Comparison of ENCODE assay signal across 8 mouse cellular contexts in the genomic region with DNA sequence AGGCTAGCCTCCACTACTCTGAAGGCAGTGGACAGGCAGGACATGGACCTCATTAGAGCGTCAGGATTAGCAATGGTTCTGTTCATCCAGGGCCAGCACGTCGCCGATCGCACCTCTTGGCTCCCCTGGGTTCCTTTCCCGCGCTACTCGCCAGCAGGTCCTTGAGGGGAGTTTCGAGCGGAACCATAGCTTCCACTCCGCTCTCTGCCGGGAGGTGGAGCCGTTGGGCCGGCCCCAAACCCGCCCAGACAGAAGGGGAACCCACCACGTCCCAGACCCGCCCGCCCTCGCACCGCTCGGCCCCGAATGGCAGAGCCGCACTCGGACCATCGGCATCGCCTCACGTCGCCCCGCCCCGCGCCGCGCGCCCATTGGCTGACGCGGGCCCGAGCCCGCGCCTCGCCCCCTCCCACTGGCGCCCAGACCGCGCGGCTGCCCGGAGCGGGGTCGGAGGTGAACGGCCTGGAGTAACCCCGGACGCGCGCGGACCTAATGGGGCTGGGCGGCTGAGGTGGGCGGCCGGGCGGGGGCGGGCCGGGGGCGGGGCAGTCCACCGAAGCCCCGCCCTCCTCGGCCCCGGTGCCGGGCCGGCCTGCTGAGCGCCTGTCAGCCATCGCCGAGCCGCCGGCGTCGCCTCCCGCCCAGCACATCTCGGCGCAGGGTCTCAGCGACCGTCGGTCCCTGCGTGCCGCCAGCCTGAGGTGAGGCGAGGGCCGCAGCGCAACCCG. TPM values are rescaled to one million over a fixed set of nuclear protein-coding genes. Genes with fewer than 3 reads are reported as not detected.
DNase-seq lines count a peak whose midpoint lies in the region; ATAC-seq and TF ChIP-seq lines count a peak whose summit lies in the region.

No protein-coding gene starts in this region.

- peaks cover 16% of the 10 kb centered on the region for H3K79me2 ChIP-seq in liver, adult 2 months (ENCODE audit: control insufficient read depth, insufficient read depth, low read length)

- H3K27me3 ChIP-seq in erythroblast, embryonic 14.5 days (ENCODE audit: control insufficient read depth): no peaks in the 10 kb centered on the region
- H3K27me3 ChIP-seq in heart, embryonic 12.5 days (replicated peaks): no peaks in the 10 kb centered on the region
- H3K27me3 ChIP-seq in kidney, embryonic 16.5 days (ENCODE audit: insufficient read depth, low read length): no peaks in the 10 kb centered on the region
- H3K27me3 ChIP-seq in liver, adult 2 months (ENCODE audit: control insufficient read depth, insufficient read depth, low read length): no peaks in the 10 kb centered on the region

- peak; percentile 92 for DNase-seq in CD4-positive, CD25-positive, alpha-beta regulatory T cell, adult 2 months (ENCODE audit: low read depth, low spot score)
- DNase-seq in brain, embryonic 18.5 days (ENCODE audit: low read depth, low spot score): peak; percentile 80
- peak; percentile 80 for DNase-seq in liver, adult 2 months (ENCODE audit: extremely low read depth, low read depth, low spot score)
- DNase-seq in spleen, postnatal 36 days (ENCODE audit: low spot score in 2 of 2): peak; percentile 95 to 96

- peak overlapping the region; percentile 79 for H3K9ac ChIP-seq in heart, embryonic 12.5 days
- H3K9ac ChIP-seq in kidney, embryonic 16.5 days (replicated peaks; ENCODE audit: low read length): peak overlapping the region; percentile 83
- H3K9ac ChIP-seq in liver, adult 2 months (ENCODE audit: low read depth, low read length): peak overlapping the region; percentile 95

- 1% methylated on average over 70 of the region's 85 CpGs for WGBS in heart, embryonic 12.5 days
- under 1% methylated on average over 51 of the region's 85 CpGs for WGBS in kidney, embryonic 16.5 days
- WGBS in liver, adult 2 months: 1% methylated on average over 75 of the region's 85 CpGs

- peak; percentile 83 for TF ChIP-seq POLR2A in liver, adult 2 months (IDR thresholded peaks at IDR 0.05; ENCODE audit: extremely low read depth, insufficient read depth, low read length)

- H3K36me3 ChIP-seq in erythroblast, embryonic 14.5 days (ENCODE audit: control insufficient read depth): no peaks in the 10 kb centered on the region
- no peaks in the 10 kb centered on the region for H3K36me3 ChIP-seq in heart, embryonic 12.5 days
- H3K36me3 ChIP-seq in kidney, embryonic 16.5 days (ENCODE audit: insufficient read depth, low read length): no peaks in the 10 kb centered on the region
- no peaks in the 10 kb centered on the region for H3K36me3 ChIP-seq in liver, adult 2 months (ENCODE audit: control insufficient read depth, insufficient read depth, low read length)

- H3K4me2 ChIP-seq in heart, embryonic 12.5 days: peak overlapping the region; percentile 81
- peak overlapping the region; percentile 87 for H3K4me2 ChIP-seq in kidney, embryonic 16.5 days (replicated peaks; ENCODE audit: low read depth, low read length)

- ATAC-seq in heart, embryonic 12.5 days (ENCODE audit: insufficient number of reproducible peaks, low FRiP score): peak; percentile 98
- ATAC-seq in kidney, embryonic 16.5 days (ENCODE audit: low FRiP score, low TSS enrichment): peak; percentile 99
- ATAC-seq in monocyte, adult 5-6 weeks (replicated peaks; ENCODE audit: insufficient number of reproducible peaks, low FRiP score, low TSS enrichment, poor library complexity, severe bottlenecking): peak; percentile 92

- H3K27ac ChIP-seq in heart, embryonic 12.5 days (ENCODE audit: poor library complexity, severe bottlenecking): peak overlapping the region; percentile 85
- peak overlapping the region; percentile 94 for H3K27ac ChIP-seq in kidney, embryonic 16.5 days (ENCODE audit: low read length)
- H3K27ac ChIP-seq in liver, adult 2 months (replicated peaks; ENCODE audit: insufficient read depth, low read depth, low read length): peak overlapping the region; percentile 82

- peak overlapping the region; percentile 69 for H3K4me3 ChIP-seq in erythroblast, embryonic 14.5 days (replicated peaks)
- H3K4me3 ChIP-seq in heart, embryonic 12.5 days: peak overlapping the region; percentile 78
- peak overlapping the region; percentile 87 for H3K4me3 ChIP-seq in kidney, embryonic 16.5 days (ENCODE audit: low read length)
- H3K4me3 ChIP-seq in liver, adult 2 months (ENCODE audit: insufficient read depth, low read depth, low read length): peak overlapping the region; percentile 93

- TF ChIP-seq CTCF in liver, adult 2 months (IDR thresholded peaks at IDR 0.05; ENCODE audit: low read depth, low read length): peak; percentile 80

- peaks cover 40% of the 10 kb centered on the region for H3K4me1 ChIP-seq in erythroblast, embryonic 14.5 days (ENCODE audit: control insufficient read depth)
- H3K4me1 ChIP-seq in heart, embryonic 12.5 days (replicated peaks): peaks cover 14% of the 10 kb centered on the region
- peaks cover 16% of the 10 kb centered on the region for H3K4me1 ChIP-seq in kidney, embryonic 16.5 days (ENCODE audit: insufficient read depth, low read length)
- H3K4me1 ChIP-seq in liver, adult 2 months (ENCODE audit: control insufficient read depth, insufficient read depth, low read length): peaks cover 32% of the 10 kb centered on the region

- H3K9me3 ChIP-seq in erythroblast, embryonic 14.5 days (ENCODE audit: control insufficient read depth, low read length): no peaks in the 10 kb centered on the region
- H3K9me3 ChIP-seq in heart, embryonic 12.5 days (replicated peaks): no peaks in the 10 kb centered on the region
- no peaks in the 10 kb centered on the region for H3K9me3 ChIP-seq in kidney, embryonic 16.5 days (ENCODE audit: low read length)

RNA-seq across cellular contexts. Expression of a gene that starts 12.1 kb away (rescaled TPM):
- not detected in 2 replicates for polyA plus RNA-seq in erythroblast, embryonic 14.5 days (2012)
- polyA plus RNA-seq in heart, embryonic 12.5 days (2016; fragmentation: Nextera tagmentation; extraction: Ambion mirVana): not detected in 2 replicates
- polyA plus RNA-seq in kidney, embryonic 16.5 days (2015; fragmentation: Nextera tagmentation; extraction: Ambion mirVana): not detected in 2 replicates
- total RNA-seq in liver, adult 2 months (2014; rRNA removed): 11.6 and 12.4 TPM in 2 replicates
- 3.0 and 4.9 TPM in 2 replicates for polyA plus RNA-seq in liver, adult 2 months (2012; rRNA removed)
- total RNA-seq in monocyte, adult 5-6 weeks (2017): not detected in 3 replicates

RNA-seq across cellular contexts. Expression of a gene that starts 49.9 kb away (rescaled TPM):
- polyA plus RNA-seq in erythroblast, embryonic 14.5 days (2012): 0.29 and 0.41 TPM in 2 replicates
- 13.1 and 15.4 TPM in 2 replicates for polyA plus RNA-seq in heart, embryonic 12.5 days (2016; fragmentation: Nextera tagmentation; extraction: Ambion mirVana)
- 12.0 TPM in 2 replicates for polyA plus RNA-seq in kidney, embryonic 16.5 days (2015; fragmentation: Nextera tagmentation; extraction: Ambion mirVana)
- total RNA-seq in liver, adult 2 months (2014; rRNA removed): 86.4 and 89.3 TPM in 2 replicates
- 15.4 and 20.7 TPM in 2 replicates for polyA plus RNA-seq in liver, adult 2 months (2012; rRNA removed)
- total RNA-seq in monocyte, adult 5-6 weeks (2017): 14.3 to 40.4 TPM (median 28.7 TPM) in 3 replicates

RNA-seq across cellular contexts. Expression of a gene that starts 50.0 kb away (rescaled TPM):
- polyA plus RNA-seq in erythroblast, embryonic 14.5 days (2012): 0.05 and 0.15 TPM in 2 replicates
- polyA plus RNA-seq in heart, embryonic 12.5 days (2016; fragmentation: Nextera tagmentation; extraction: Ambion mirVana): 22.0 and 22.9 TPM in 2 replicates
- polyA plus RNA-seq in kidney, embryonic 16.5 days (2015; fragmentation: Nextera tagmentation; extraction: Ambion mirVana): 34.1 and 36.1 TPM in 2 replicates
- total RNA-seq in liver, adult 2 months (2014; rRNA removed): 4.3 and 6.4 TPM in 2 replicates
- polyA plus RNA-seq in liver, adult 2 months (2012; rRNA removed): 3.1 and 3.3 TPM in 2 replicates
- 6.5 to 9.9 TPM (median 7.2 TPM) in 3 replicates for total RNA-seq in monocyte, adult 5-6 weeks (2017)

Comparison
In these comparisons a context has a peak if more than half of its experiments do, and no peak if none do; other contexts are left out.
1. Peak in every context shown above with its lines: DNase-seq, ATAC-seq, H3K4me3 ChIP-seq and H3K27ac ChIP-seq.